13 mouse cellular contexts compared by ENCODE assay signal in genomic region chr4:138745884-138746283, GRCm38 (mm10). TPM values are rescaled to one million over a fixed set of nuclear protein-coding genes. Genes with fewer than 3 reads are reported as not detected.
DNase-seq lines count a peak whose midpoint lies in the region; ATAC-seq and TF ChIP-seq lines count a peak whose summit lies in the region.
"Had no signal": no experiment of that assay in that cellular context is flagged by ENCODE, and none has a peak within 500 bp of the region (broad histone marks: within the 10 kb centered on the region; RNA-seq: fewer than 3 reads in every experiment).

No protein-coding gene starts in this region.

- no peak for TF ChIP-seq CTCF in gastrocnemius, adult 2 months (IDR thresholded peaks at IDR 0.05)

- H3K4me1 ChIP-seq in embryonic facial prominence, embryonic 11.5 days (ENCODE audit: control insufficient read depth, insufficient read depth, low read length), result peaks cover 3% of the 10 kb centered on the region; the same call in 1 of the 2 replicates
- no peaks in the 10 kb centered on the region for H3K4me1 ChIP-seq in limb, embryonic 14.5 days (ENCODE audit: control insufficient read depth, insufficient read depth, low read length)
- H3K4me1 ChIP-seq: liver, embryonic 13.5 days had no signal

- H3K27me3 ChIP-seq in embryonic facial prominence, embryonic 11.5 days (ENCODE audit: control insufficient read depth, insufficient read depth, low read length), result no peaks in the 10 kb centered on the region
- H3K27me3 ChIP-seq in limb, embryonic 14.5 days (ENCODE audit: control insufficient read depth, insufficient read depth, low read length), result no peaks in the 10 kb centered on the region
- H3K27me3 ChIP-seq: embryonic facial prominence, embryonic 12.5 days had no signal

- H3K27ac ChIP-seq in gastrocnemius, adult 2 months, result no peak overlapping the region
- no peak overlapping the region for H3K27ac ChIP-seq in embryonic facial prominence, embryonic 11.5 days (replicated peaks; ENCODE audit: low read depth, low read length)
- no peak overlapping the region for H3K27ac ChIP-seq in limb, embryonic 14.5 days (replicated peaks; ENCODE audit: low read depth, low read length)
- H3K27ac ChIP-seq: embryonic facial prominence, embryonic 12.5 days; liver, embryonic 13.5 days had no signal

- H3K9ac ChIP-seq in embryonic facial prominence, embryonic 11.5 days (replicated peaks; ENCODE audit: low read length), result no peak overlapping the region
- no peak overlapping the region for H3K9ac ChIP-seq in limb, embryonic 14.5 days (ENCODE audit: low read depth, low read length, severe bottlenecking)
- H3K9ac ChIP-seq: embryonic facial prominence, embryonic 12.5 days; liver, embryonic 13.5 days had no signal

- WGBS in embryonic facial prominence, embryonic 11.5 days, result 65% methylated on average over 4 of the region's 4 CpGs
- WGBS in limb, embryonic 14.5 days, result 51% methylated on average over 4 of the region's 4 CpGs

- ATAC-seq in embryonic facial prominence, embryonic 11.5 days (replicated peaks; ENCODE audit: insufficient number of reproducible peaks, low FRiP score, low TSS enrichment, low read depth), result peak; percentile 25; the same call in 1 of the 2 replicates
- ATAC-seq in limb, embryonic 14.5 days (ENCODE audit: low FRiP score, low read depth), result peak; percentile 62; the same call in 1 of the 2 replicates

- H3K36me3 ChIP-seq in embryonic facial prominence, embryonic 11.5 days (replicated peaks; ENCODE audit: control insufficient read depth, insufficient read depth, low read depth, low read length), result no peaks in the 10 kb centered on the region
- H3K36me3 ChIP-seq in limb, embryonic 14.5 days (ENCODE audit: control insufficient read depth, insufficient read depth, low read length), result no peaks in the 10 kb centered on the region
- H3K36me3 ChIP-seq: embryonic facial prominence, embryonic 12.5 days; liver, embryonic 13.5 days had no signal

- H3K4me3 ChIP-seq in gastrocnemius, adult 2 months, result no peak overlapping the region
- no peak overlapping the region for H3K4me3 ChIP-seq in embryonic facial prominence, embryonic 11.5 days (ENCODE audit: low read depth, low read length)
- H3K4me3 ChIP-seq in limb, embryonic 14.5 days (replicated peaks; ENCODE audit: low read length), result no peak overlapping the region
- H3K4me3 ChIP-seq: embryonic facial prominence, embryonic 12.5 days; liver, embryonic 13.5 days had no signal

- H3K4me2 ChIP-seq in embryonic facial prominence, embryonic 11.5 days (ENCODE audit: low read depth, low read length), result no peak overlapping the region
- H3K4me2 ChIP-seq in limb, embryonic 14.5 days (replicated peaks; ENCODE audit: low read depth, low read length, severe bottlenecking), result no peak overlapping the region
- H3K4me2 ChIP-seq: embryonic facial prominence, embryonic 12.5 days; liver, embryonic 13.5 days had no signal

- TF ChIP-seq POLR2A in limb, embryonic 14.5 days (IDR thresholded peaks at IDR 0.05; ENCODE audit: borderline replicate concordance, extremely low read depth, insufficient read depth, insufficient read length), result no peak

- no peaks in the 10 kb centered on the region for H3K9me3 ChIP-seq in embryonic facial prominence, embryonic 11.5 days (replicated peaks; ENCODE audit: control insufficient read depth, low read length)
- no peaks in the 10 kb centered on the region for H3K9me3 ChIP-seq in limb, embryonic 14.5 days (ENCODE audit: control insufficient read depth, low read length)
- H3K9me3 ChIP-seq: embryonic facial prominence, embryonic 12.5 days; liver, embryonic 13.5 days had no signal

- peak; percentile 56 for DNase-seq in gastrocnemius, adult 2 months
- DNase-seq in gastrocnemius, postnatal 36 days, result no peak
- DNase-seq in 3T3-L1 (ENCODE audit: low read depth, low spot score), result peak; percentile 5
- DNase-seq in embryonic facial prominence, embryonic 11.5 days (ENCODE audit: low spot score), result peak; percentile 54
- DNase-seq in limb, embryonic 14.5 days (ENCODE audit: low spot score), result peak; percentile 19
- DNase-seq in cerebellum, postnatal 14 days, result no peak
- DNase-seq in layer of hippocampus, postnatal 14 days (ENCODE audit: low spot score in 2 of 2), result no peak
- DNase-seq in left cerebral cortex, adult 11 months (ENCODE audit: low spot score), result no peak
- DNase-seq: B cell, adult 2 months; heart, postnatal 10 days; liver, embryonic 13.5 days had no signal

- intact Hi-C loops in gastrocnemius, adult 2 months (cut with DNase I), result loop anchor here (5.0 kb wide), 1 partner anchor 46 kb away; no protein-coding TSS in a partner anchor
- intact Hi-C loops in gastrocnemius, postnatal 36 days (cut with DNase I), result no loop called here

RNA-seq across cellular contexts. Expression of gene Ubxn10, which starts 8.9 kb away (rescaled TPM):
- total RNA-seq in gastrocnemius, adult 2 months (2021), result under 1 TPM in 1 of 2 experiments, not detected in 1; 0.20 TPM
- total RNA-seq in gastrocnemius, postnatal 36 days (2021), result under 1 TPM; 0.10 to 0.12 TPM
- polyA plus RNA-seq in embryonic facial prominence, embryonic 11.5 days (2014; fragmentation: Nextera tagmentation; extraction: Ambion mirVana), result 1.1 and 1.4 TPM in 2 replicates
- polyA plus RNA-seq in limb, embryonic 14.5 days (2012; rRNA removed), result 0.88 and 1.1 TPM in 2 replicates
- polyA plus RNA-seq in limb, embryonic 14.5 days (2014; fragmentation: Nextera tagmentation; extraction: Ambion mirVana), result 0.73 and 1.0 TPM in 2 replicates
- 1 to 10 TPM; 1.5 to 2.7 TPM for total RNA-seq in layer of hippocampus, postnatal 14 days (2021)
- total RNA-seq: monocyte, adult 5-6 weeks had no signal

RNA-seq across cellular contexts. Expression of gene Pla2g2f, which starts 11.5 kb away (rescaled TPM):
- total RNA-seq in gastrocnemius, adult 2 months (2021), result not detected
- total RNA-seq in gastrocnemius, postnatal 36 days (2021), result not detected
- polyA plus RNA-seq in embryonic facial prominence, embryonic 11.5 days (2014; fragmentation: Nextera tagmentation; extraction: Ambion mirVana), result not detected in 2 replicates
- 9.7 and 11.9 TPM in 2 replicates for polyA plus RNA-seq in limb, embryonic 14.5 days (2012; rRNA removed)
- 9.6 and 15.7 TPM in 2 replicates for polyA plus RNA-seq in limb, embryonic 14.5 days (2014; fragmentation: Nextera tagmentation; extraction: Ambion mirVana)
- total RNA-seq in layer of hippocampus, postnatal 14 days (2021), result under 1 TPM; 0.16 to 0.60 TPM
- total RNA-seq: monocyte, adult 5-6 weeks had no signal
- polyA plus RNA-seq: embryonic facial prominence, embryonic 12.5 days; liver, embryonic 13.5 days had no signal

RNA-seq across cellular contexts. Expression of gene Pla2g2c, which starts 21.3 kb away (rescaled TPM):
- total RNA-seq in gastrocnemius, adult 2 months (2021), result not detected
- total RNA-seq in gastrocnemius, postnatal 36 days (2021), result not detected
- polyA plus RNA-seq in embryonic facial prominence, embryonic 11.5 days (2014; fragmentation: Nextera tagmentation; extraction: Ambion mirVana), result 0.28 and 0.48 TPM in 2 replicates
- polyA plus RNA-seq in limb, embryonic 14.5 days (2012; rRNA removed), result 0.12 and 0.26 TPM in 2 replicates
- 0.12 and 0.28 TPM in 2 replicates for polyA plus RNA-seq in limb, embryonic 14.5 days (2014; fragmentation: Nextera tagmentation; extraction: Ambion mirVana)
- under 1 TPM in 1 of 2 experiments, not detected in 1; 0.28 TPM for total RNA-seq in layer of hippocampus, postnatal 14 days (2021)
- total RNA-seq: heart, postnatal 10 days; monocyte, adult 5-6 weeks had no signal
- polyA plus RNA-seq: liver, embryonic 13.5 days had no signal

RNA-seq across cellular contexts. Expression of gene Pla2g2d, which starts 29.7 kb away (rescaled TPM):
- under 1 TPM in 1 of 2 experiments, not detected in 1; 0.28 TPM for total RNA-seq in gastrocnemius, adult 2 months (2021)
- under 1 TPM; 0.20 to 0.27 TPM for total RNA-seq in gastrocnemius, postnatal 36 days (2021)
- 0.43 and 1.1 TPM in 2 replicates for polyA plus RNA-seq in embryonic facial prominence, embryonic 11.5 days (2014; fragmentation: Nextera tagmentation; extraction: Ambion mirVana)
- 0.06 and 0.15 TPM in 2 replicates for polyA plus RNA-seq in limb, embryonic 14.5 days (2012; rRNA removed)
- polyA plus RNA-seq in limb, embryonic 14.5 days (2014; fragmentation: Nextera tagmentation; extraction: Ambion mirVana), result 0.10 and 0.55 TPM in 2 replicates
- total RNA-seq in layer of hippocampus, postnatal 14 days (2021), result under 1 TPM in 1 of 2 experiments, not detected in 1; 0.29 TPM
- total RNA-seq: heart, postnatal 10 days; monocyte, adult 5-6 weeks had no signal
- polyA plus RNA-seq: liver, embryonic 13.5 days had no signal

Comparison
In these comparisons a context has a peak if more than half of its experiments do, and no peak if none do; other contexts are left out.
1. DNase-seq: peak in gastrocnemius, adult 2 months (single experiment), 3T3-L1 (single experiment), embryonic facial prominence, embryonic 11.5 days (single experiment) and limb, embryonic 14.5 days (single experiment); none in gastrocnemius, postnatal 36 days (0 of 2), cerebellum, postnatal 14 days (0 of 2), layer of hippocampus, postnatal 14 days (0 of 2) and left cerebral cortex, adult 11 months (single experiment).